Mouse (Mus musculus) layer of hippocampus, postnatal 10 days (tissue): ENCODE measurements around the gene Snrk. TPM values are rescaled to one million over a fixed set of nuclear protein-coding genes. Genes with fewer than 3 reads are reported as not detected.

Experiments
- total RNA-seq, 2 experiments: library from RNA; stranded (reverse); gene quantifications; 2 replicates each; pipeline ENCODE4 v1.2.3; 2021

The Snrk gene
- total RNA-seq, 2 experiments from 2014 or later: 128 to 130 TPM

Other genes with a start within 250 kb of the Snrk start
- 1 to 10 TPM; 2.4 to 4.1 TPM for gene Ackr2, start 218.9 kb upstream of the Snrk start, total RNA-seq
- gene Cyp8b1, start 201.0 kb upstream of the Snrk start, total RNA-seq: not detected
- gene Fam198a, start 166.3 kb upstream of the Snrk start, total RNA-seq: 1 to 10 TPM; 3.1 to 4.2 TPM
- gene Pomgnt2, start 120.2 kb upstream of the Snrk start, total RNA-seq: 10 to 100 TPM; 41.6 to 42.9 TPM
- gene Ano10, start 177.2 kb downstream of the Snrk start, total RNA-seq: 10 to 100 TPM; 30.6 to 35.2 TPM
- gene Abhd5, start 234.3 kb downstream of the Snrk start, total RNA-seq: 10 to 100 TPM; 26.6 to 29.1 TPM